Mouse (Mus musculus) frontal cortex, adult 2 months (tissue): ENCODE measurements at regions not wholly inside any gene's neighbourhood (a gene's known extent, or its start where the extent isn't known, plus 50 kb on each side); places are given as distances from the start of the nearest gene placed in this dataset.

Experiments
- DNase-seq, 2 experiments: peaks; one replicate each; pipeline ENCODE4 v3.0.0; 2022; ENCODE audit warnings: low spot score in 1 of 2; ENCODE audit errors: extremely low spot score in 1 of 2

DNA sequence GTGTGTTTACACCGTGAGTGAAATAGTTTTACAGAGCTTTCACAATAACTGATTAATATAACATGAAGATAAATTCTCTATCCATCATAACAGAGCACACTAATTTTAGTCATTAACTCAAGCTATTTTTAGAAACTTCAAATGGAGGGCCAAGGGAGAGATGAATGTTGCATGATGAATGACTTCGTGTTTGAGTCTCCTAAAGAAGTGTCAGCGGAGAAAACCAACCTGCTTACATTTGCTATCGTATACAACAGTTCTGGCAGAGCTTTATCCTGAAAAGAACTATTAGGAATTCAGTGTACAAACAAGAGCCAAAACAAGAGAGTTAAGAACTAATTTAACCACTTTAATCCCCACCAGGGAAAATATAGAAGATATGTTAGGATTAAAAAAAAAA is 526.9 kb downstream of the Zpld1 start:
- DNase-seq: no peak

DNA sequence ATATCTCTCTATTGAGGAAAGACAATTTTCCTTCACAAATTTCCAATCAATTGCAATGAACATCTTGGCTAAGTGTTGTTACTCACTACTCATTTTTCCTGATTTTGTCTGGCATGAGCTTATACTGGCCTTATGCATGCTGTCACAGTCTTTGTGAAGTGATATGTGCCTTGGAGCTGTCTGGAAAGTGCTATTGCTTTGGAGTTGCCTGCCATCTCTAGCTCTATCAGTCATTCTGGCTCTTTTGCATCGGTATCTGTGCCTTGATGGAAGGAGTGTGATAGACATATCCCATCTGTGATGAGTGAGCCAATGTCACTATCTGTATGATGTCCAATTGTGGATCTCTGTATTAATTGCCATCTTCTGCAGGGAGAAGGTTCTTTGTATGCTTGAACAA is 553.6 kb downstream of the Zpld1 start:
- no peak for DNase-seq

DNA sequence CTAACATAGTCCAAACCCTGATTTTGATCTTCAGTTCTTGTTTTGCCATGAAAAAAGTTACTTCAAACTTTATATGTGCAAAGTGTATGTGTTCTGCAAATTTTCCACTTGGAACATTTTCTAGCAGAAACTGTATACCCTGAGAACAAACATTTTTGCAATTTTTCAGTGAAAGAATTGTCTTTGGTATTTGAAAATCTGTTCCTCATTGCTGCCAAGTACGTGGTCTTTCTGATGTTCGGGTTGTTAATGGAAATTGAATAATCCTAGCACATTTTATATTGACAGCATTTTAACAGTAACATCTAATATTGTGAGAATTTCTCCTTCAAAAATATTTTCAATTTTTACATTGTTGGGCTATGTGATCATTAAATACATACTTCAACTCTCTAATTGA is 564.3 kb downstream of the Zpld1 start:
- no peak for DNase-seq

DNA sequence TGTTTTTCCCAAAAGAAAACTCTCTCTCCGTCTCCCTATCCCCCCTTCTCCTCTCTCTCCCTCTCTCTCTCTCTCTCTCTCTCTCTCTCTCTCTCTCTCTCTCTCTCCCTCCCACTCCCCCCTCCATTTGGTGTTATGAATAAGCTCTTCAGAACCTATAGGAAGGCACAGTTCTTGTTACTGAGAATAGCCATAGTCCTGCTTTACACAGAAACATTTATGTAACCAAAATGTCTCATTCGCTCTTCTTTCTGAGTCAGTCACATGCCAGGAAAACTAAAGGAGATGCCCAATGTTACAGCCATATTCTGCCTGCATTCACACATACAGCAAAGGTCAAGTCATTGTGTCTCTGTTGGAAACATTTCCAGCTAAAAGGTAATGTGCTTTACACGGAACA is 589.9 kb downstream of the Zpld1 start:
- DNase-seq: no peak

DNA sequence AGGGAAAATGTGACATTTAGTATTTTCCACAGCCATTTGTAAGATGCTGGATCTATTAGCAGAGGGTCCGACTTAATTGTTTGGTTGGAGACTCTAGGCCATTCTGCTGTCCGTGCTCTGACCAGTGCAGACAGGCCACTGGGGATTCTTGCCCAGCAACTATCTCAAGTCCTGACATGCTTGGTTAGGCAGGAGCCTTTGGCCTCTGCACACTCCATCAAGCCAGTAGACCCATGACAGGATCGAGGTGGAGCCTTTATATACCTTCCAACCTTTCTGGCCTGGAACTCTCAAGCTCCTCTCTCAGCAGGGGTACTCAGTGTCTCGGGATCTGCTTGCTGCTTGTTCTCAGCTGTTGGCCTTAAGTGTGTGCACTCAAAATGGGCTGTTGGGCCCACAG is 615.0 kb downstream of the Zpld1 start:
- no peak for DNase-seq

DNA sequence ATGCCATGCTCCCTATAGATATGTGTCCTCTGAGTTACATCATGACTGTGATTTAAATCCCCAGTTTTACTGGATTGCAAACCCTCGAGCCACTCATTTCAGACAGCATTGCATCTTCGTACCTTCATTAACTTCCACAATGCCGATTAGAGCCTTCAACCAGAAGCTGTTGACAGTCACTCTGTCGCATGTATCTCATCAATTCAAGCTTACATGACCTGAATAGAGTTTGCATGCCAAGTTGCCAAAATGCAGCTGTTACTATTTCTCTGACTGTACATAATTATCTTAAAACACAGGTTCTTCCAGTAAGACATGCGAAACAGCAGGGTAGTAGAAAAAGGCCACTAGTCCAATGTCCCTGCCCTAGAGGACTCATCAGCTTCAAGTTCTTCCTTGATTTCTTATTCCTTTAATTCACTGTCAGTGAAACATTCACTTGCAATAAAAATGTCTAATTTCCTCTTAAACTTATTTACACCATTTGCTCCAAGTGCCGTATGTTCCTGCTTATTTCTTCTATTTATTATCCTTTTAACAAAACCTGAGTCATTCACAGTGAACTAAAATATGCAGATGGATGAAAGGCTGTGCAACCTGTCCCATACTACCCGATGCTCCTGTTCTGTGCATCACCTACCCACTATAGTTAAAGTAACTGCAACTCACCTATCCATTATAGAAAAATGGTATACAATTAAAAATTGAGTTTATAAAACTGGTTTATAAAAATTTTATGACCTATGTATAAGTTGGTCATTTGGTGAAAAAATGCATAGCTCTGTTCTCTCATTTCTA is 648.9 kb downstream of the Zpld1 start:
- DNase-seq: no peak

DNA sequence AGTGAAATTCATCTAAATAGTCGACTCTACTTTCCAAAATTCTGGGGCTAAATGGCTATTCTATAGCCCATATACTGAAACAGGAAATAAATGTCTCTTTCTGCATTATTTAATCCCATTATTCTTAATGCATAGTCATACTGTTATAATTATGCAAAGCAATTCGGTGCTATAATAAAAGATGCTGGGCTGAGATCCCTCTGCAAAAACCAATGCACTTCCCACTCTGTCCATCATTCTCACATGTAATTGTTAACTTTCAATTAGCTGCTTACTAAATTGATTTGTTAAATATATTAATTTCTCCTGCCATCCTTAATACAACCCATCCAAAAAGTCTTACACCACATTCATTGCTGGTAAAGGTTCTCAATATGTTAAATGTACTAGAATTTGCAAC is 650.0 kb downstream of the Zpld1 start:
- DNase-seq: no peak

DNA sequence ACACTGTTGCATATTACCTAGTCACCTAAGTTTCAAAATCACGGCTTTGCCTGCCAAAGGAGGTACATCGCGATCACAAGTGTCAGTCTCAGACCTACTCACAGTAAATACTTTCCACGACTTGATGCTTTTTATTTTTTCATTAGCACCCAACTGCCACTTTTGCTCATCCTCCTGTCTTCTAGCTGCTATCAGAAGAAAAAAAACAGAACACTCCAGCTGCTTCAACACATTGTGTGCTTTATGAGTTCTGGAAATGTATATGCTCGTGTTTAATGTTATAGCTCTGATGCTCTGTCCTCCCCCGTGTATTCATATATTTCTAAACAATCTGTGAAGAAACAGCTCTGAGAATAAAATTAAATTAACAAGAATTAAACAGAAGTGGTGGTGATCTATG is 651.5 kb downstream of the Zpld1 start:
- DNase-seq: peak; percentile 29 to 32

DNA sequence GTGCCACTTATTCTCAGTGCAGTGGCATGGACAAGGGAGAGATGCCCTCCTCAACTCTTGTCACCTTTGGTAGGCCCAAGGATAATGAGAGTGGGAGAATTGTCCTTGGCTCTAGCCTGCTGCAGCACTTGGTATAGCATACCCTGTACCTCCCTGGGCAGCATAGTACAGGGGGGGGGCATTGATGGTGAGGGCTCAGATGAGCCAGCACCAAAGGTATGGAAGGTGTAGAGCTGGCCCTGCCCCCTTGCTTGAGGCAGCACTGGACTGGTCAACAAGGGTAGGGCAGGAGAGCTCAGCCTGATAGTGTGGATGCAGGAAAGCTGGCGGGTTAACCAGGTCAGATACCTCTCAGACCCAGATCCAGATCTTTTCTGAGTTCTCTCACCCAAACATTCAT is 668.6 kb downstream of the Zpld1 start:
- DNase-seq: no peak

DNA sequence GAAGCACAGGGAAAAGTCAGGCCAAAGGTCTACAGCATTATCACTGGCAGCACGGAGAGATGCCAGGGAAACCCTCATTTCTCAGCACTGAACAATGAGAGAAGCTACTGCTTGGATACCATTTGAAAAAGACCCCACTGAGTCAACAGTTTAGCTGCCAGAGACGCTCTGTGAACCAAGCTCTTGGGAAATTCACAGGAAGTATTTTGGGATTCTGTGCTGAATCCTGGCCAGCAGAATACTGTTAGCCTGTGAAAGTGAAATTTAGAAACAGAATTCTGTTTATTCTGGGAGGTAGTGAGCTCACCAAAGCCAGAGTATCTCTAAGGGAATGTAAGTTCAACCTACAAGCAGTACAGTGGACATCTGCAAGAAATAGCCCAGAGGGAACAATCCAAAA is 705.1 kb downstream of the Zpld1 start:
- DNase-seq: peak; percentile 53 to 75
